Mouse (Mus musculus) common myeloid progenitor, adult 5-6 weeks (primary cell): ENCODE data around the gene Actrt2. TPM values are rescaled to one million over a fixed set of nuclear protein-coding genes. Genes with fewer than 3 reads are reported as not detected.

Source experiments
- total RNA-seq: library from RNA; stranded (forward); fragments of 200-1000, 187-1606 nt; gene quantifications from 2 replicates; pipeline ENCODE4 v1.2.3, GENCODE M21; 2017

The Actrt2 gene
- total RNA-seq, 1 experiment from 2014 or later: not detected

Other genes with a start within 250 kb of the Actrt2 start
- gene Prdm16, start 31.0 kb downstream of the Actrt2 start, total RNA-seq: 1.7 and 8.1 TPM in 2 replicates
- not detected in 2 replicates for gene Ttc34, start 169.6 kb upstream of the Actrt2 start, total RNA-seq
- not detected in 2 replicates for gene Mmel1, start 201.7 kb upstream of the Actrt2 start, total RNA-seq
- 0.87 TPM in 1 of 2 replicates, not detected in the other for gene Fam213b, start 231.3 kb upstream of the Actrt2 start, total RNA-seq